Mouse (Mus musculus) Muller cell, postnatal 12 days (primary cell): ENCODE data around the gene Adprhl2.

ENCODE experiments used
- DNase-seq: peaks from one replicate; pipeline ENCODE4 v3.0.0-alpha.2; 2015; ENCODE audit errors: inconsistent ontology term

The Adprhl2 gene

GRCm38 (mm10) chr4:126321111-126321853 lies at the start of gene Adprhl2:
Gene Adprhl2 (minus strand): TSS chr4:126321703.
- DNase-seq: peak; percentile 99

GRCm38 (mm10) chr4:126360069-126360468 lies 38.6 kb upstream of the Adprhl2 start:
- no peak for DNase-seq

GRCm38 (mm10) chr4:126343451-126343850 lies 21.9 kb upstream of the Adprhl2 start:
- no peak for DNase-seq

GRCm38 (mm10) chr4:126339461-126339860 lies 18.0 kb upstream of the Adprhl2 start:
- no peak for DNase-seq

GRCm38 (mm10) chr4:126332358-126332757 lies 10.9 kb upstream of the Adprhl2 start:
- no peak for DNase-seq

GRCm38 (mm10) chr4:126331751-126332150 lies 10.2 kb upstream of the Adprhl2 start:
- DNase-seq: no peak

- no peak for DNase-seq
These were observed 8.8 kb upstream of the Adprhl2 start for GRCm38 (mm10) chr4:126330295-126330694.

- DNase-seq: no peak
These were observed 4.5 kb upstream of the Adprhl2 start for GRCm38 (mm10) chr4:126326036-126326435.

- DNase-seq: no peak
These were observed 3.9 kb upstream of the Adprhl2 start, which contains the start of gene Tekt2 for GRCm38 (mm10) chr4:126325281-126325861. Gene Tekt2 (minus strand): TSS chr4:126325688.

GRCm38 (mm10) chr4:126324861-126325260 lies 3.4 kb upstream of the Adprhl2 start:
- DNase-seq: no peak

- no peak for DNase-seq
These were observed 1.1 kb upstream of the Adprhl2 start for GRCm38 (mm10) chr4:126322646-126323045.

- no peak for DNase-seq
These were observed 480 bp upstream of the Adprhl2 start for GRCm38 (mm10) chr4:126321854-126322511.

- DNase-seq: no peak
These were observed 1.7 kb downstream of the Adprhl2 start for GRCm38 (mm10) chr4:126319806-126320205.

- DNase-seq: no peak
These were observed 5.0 kb downstream of the Adprhl2 start for GRCm38 (mm10) chr4:126316443-126317040.

GRCm38 (mm10) chr4:126315931-126316330 lies 5.6 kb downstream of the Adprhl2 start:
- DNase-seq: no peak

GRCm38 (mm10) chr4:126314393-126314792 lies 7.1 kb downstream of the Adprhl2 start:
- peak; percentile 84 for DNase-seq

- DNase-seq: no peak
These were observed 8.3 kb downstream of the Adprhl2 start for GRCm38 (mm10) chr4:126313202-126313601.

- DNase-seq: no peak
These were observed 9.8 kb downstream of the Adprhl2 start for GRCm38 (mm10) chr4:126311566-126312200.

GRCm38 (mm10) chr4:126310344-126310743 lies 11.2 kb downstream of the Adprhl2 start:
- DNase-seq: no peak

- DNase-seq: peak; percentile 88
These were observed 11.6 kb downstream of the Adprhl2 start for GRCm38 (mm10) chr4:126309922-126310309.

- no peak for DNase-seq
These were observed 12.1 kb downstream of the Adprhl2 start for GRCm38 (mm10) chr4:126309211-126309921.
